Mouse (Mus musculus): ENCODE results near the gene Arhgap18. TPM values are rescaled to one million over a fixed set of nuclear protein-coding genes. Genes with fewer than 3 reads are reported as not detected.
A peak's percentile ranks its signal among the peaks of the same experiment; 100 is the strongest.

Arhgap18 gene
- polyA plus RNA-seq, 1 experiment from 2014 or later: 17.9 TPM

- H3K9me3 ChIP-seq (ENCODE audit: control insufficient read depth, low read length): no peaks in the 10 kb centered on the region
- no peak overlapping the region for H3K9ac ChIP-seq (ENCODE audit: low read depth, low read length)
- no peak overlapping the region for H3K4me2 ChIP-seq
- no peak overlapping the region for H3K27ac ChIP-seq (ENCODE audit: low read depth, low read length)
- no peaks in the 10 kb centered on the region for H3K36me3 ChIP-seq (ENCODE audit: control insufficient read depth, insufficient read depth, low read length)
- 64% methylated on average over 9 of the region's 9 CpGs for WGBS
- H3K4me3 ChIP-seq (ENCODE audit: low read depth, low read length): no peak overlapping the region
- no peaks in the 10 kb centered on the region for H3K27me3 ChIP-seq (replicated peaks; ENCODE audit: control insufficient read depth, insufficient read depth, low read length)
- ATAC-seq (replicated peaks; ENCODE audit: low FRiP score) (peak; percentile 75), DNase-seq (ENCODE audit: low spot score) (no peak)
- no peaks in the 10 kb centered on the region; the same call in 1 of the 2 replicates for H3K4me1 ChIP-seq (replicated peaks; ENCODE audit: control insufficient read depth, insufficient read depth, low read length)
Observed at GRCm38 (mm10) chr10:26828412-26829137, 75.4 kb downstream of the Arhgap18 start.

GRCm38 (mm10) chr10:26832068-26832467 is 78.8 kb downstream of the Arhgap18 start:
- no peak overlapping the region for H3K4me3 ChIP-seq (ENCODE audit: low read depth, low read length)
- no peak for ATAC-seq (replicated peaks; ENCODE audit: low FRiP score)
- no peak for DNase-seq (ENCODE audit: low spot score)
- no peaks in the 10 kb centered on the region for H3K36me3 ChIP-seq (ENCODE audit: control insufficient read depth, insufficient read depth, low read length)
- H3K27ac ChIP-seq (ENCODE audit: low read depth, low read length): no peak overlapping the region
- 62% methylated on average over 3 of the region's 3 CpGs for WGBS
- peaks cover 2% of the 10 kb centered on the region; the same call in 1 of the 2 replicates for H3K4me1 ChIP-seq (replicated peaks; ENCODE audit: control insufficient read depth, insufficient read depth, low read length)
- H3K9ac ChIP-seq (ENCODE audit: low read depth, low read length): no peak overlapping the region
- H3K9me3 ChIP-seq (ENCODE audit: control insufficient read depth, low read length): no peaks in the 10 kb centered on the region
- no peaks in the 10 kb centered on the region for H3K27me3 ChIP-seq (replicated peaks; ENCODE audit: control insufficient read depth, insufficient read depth, low read length)
- H3K4me2 ChIP-seq: no peak overlapping the region

- 95% methylated on average over 3 of the region's 3 CpGs for WGBS
Observed at GRCm38 (mm10) chr10:26832669-26833249, 79.5 kb downstream of the Arhgap18 start.

GRCm38 (mm10) chr10:26833393-26833792 is 80.2 kb downstream of the Arhgap18 start:
- H3K9me3 ChIP-seq (ENCODE audit: control insufficient read depth, low read length): no peaks in the 10 kb centered on the region
- 84% methylated on average over 3 of the region's 3 CpGs for WGBS
- ATAC-seq (replicated peaks; ENCODE audit: low FRiP score): no peak
- H3K4me1 ChIP-seq (replicated peaks; ENCODE audit: control insufficient read depth, insufficient read depth, low read length): peaks cover 2% of the 10 kb centered on the region; the same call in 1 of the 2 replicates
- H3K36me3 ChIP-seq (ENCODE audit: control insufficient read depth, insufficient read depth, low read length): no peaks in the 10 kb centered on the region
- DNase-seq (ENCODE audit: low spot score): no peak
- no peak overlapping the region for H3K4me2 ChIP-seq
- no peaks in the 10 kb centered on the region for H3K27me3 ChIP-seq (replicated peaks; ENCODE audit: control insufficient read depth, insufficient read depth, low read length)
- H3K27ac ChIP-seq (ENCODE audit: low read depth, low read length): no peak overlapping the region
- no peak overlapping the region for H3K4me3 ChIP-seq (ENCODE audit: low read depth, low read length)
- no peak overlapping the region for H3K9ac ChIP-seq (ENCODE audit: low read depth, low read length)

More at GRCm38 (mm10) chr10:26832669-26833249, 79.5 kb downstream of the Arhgap18 start:
- Histone ChIP-seq H3K9me3 (ENCODE audit: control insufficient read depth, low read length) (no peaks in the 10 kb centered on the region), H3K27me3 (replicated peaks; ENCODE audit: control insufficient read depth, insufficient read depth, low read length) (no peaks in the 10 kb centered on the region), H3K9ac (ENCODE audit: low read depth, low read length) (no peak overlapping the region), H3K27ac (ENCODE audit: low read depth, low read length) (no peak overlapping the region), H3K36me3 (ENCODE audit: control insufficient read depth, insufficient read depth, low read length) (no peaks in the 10 kb centered on the region), H3K4me1 (replicated peaks; ENCODE audit: control insufficient read depth, insufficient read depth, low read length) (peaks cover 2% of the 10 kb centered on the region; the same call in 1 of the 2 replicates), H3K4me3 (ENCODE audit: low read depth, low read length) (no peak overlapping the region), H3K4me2 (no peak overlapping the region)
- DNase-seq (ENCODE audit: low spot score) (no peak), ATAC-seq (replicated peaks; ENCODE audit: low FRiP score) (no peak)

- H3K36me3 ChIP-seq (ENCODE audit: control insufficient read depth, insufficient read depth, low read length): no peaks in the 10 kb centered on the region
- no peak overlapping the region for H3K4me2 ChIP-seq
- H3K4me3 ChIP-seq (ENCODE audit: low read depth, low read length): no peak overlapping the region
- ATAC-seq (replicated peaks; ENCODE audit: low FRiP score): no peak
- no peaks in the 10 kb centered on the region for H3K9me3 ChIP-seq (ENCODE audit: control insufficient read depth, low read length)
- H3K9ac ChIP-seq (ENCODE audit: low read depth, low read length): no peak overlapping the region
- WGBS: 84% methylated on average over 4 of the region's 4 CpGs
- no peak for DNase-seq (ENCODE audit: low spot score)
- no peaks in the 10 kb centered on the region for H3K27me3 ChIP-seq (replicated peaks; ENCODE audit: control insufficient read depth, insufficient read depth, low read length)
- no peaks in the 10 kb centered on the region for H3K4me1 ChIP-seq (replicated peaks; ENCODE audit: control insufficient read depth, insufficient read depth, low read length)
- H3K27ac ChIP-seq (ENCODE audit: low read depth, low read length): no peak overlapping the region
Observed at GRCm38 (mm10) chr10:26849311-26849710, 96.1 kb downstream of the Arhgap18 start.

GRCm38 (mm10) chr10:26849854-26850253 is 96.6 kb downstream of the Arhgap18 start:
- no peak overlapping the region for H3K4me3 ChIP-seq (ENCODE audit: low read depth, low read length)
- no peaks in the 10 kb centered on the region for H3K4me1 ChIP-seq (replicated peaks; ENCODE audit: control insufficient read depth, insufficient read depth, low read length)
- no peaks in the 10 kb centered on the region for H3K27me3 ChIP-seq (replicated peaks; ENCODE audit: control insufficient read depth, insufficient read depth, low read length)
- no peak overlapping the region for H3K27ac ChIP-seq (ENCODE audit: low read depth, low read length)
- WGBS: 58% methylated on average over 6 of the region's 6 CpGs
- no peak overlapping the region for H3K9ac ChIP-seq (ENCODE audit: low read depth, low read length)
- DNase-seq (ENCODE audit: low spot score) (no peak), ATAC-seq (replicated peaks; ENCODE audit: low FRiP score) (no peak)
- H3K4me2 ChIP-seq: no peak overlapping the region
- H3K36me3 ChIP-seq (ENCODE audit: control insufficient read depth, insufficient read depth, low read length): no peaks in the 10 kb centered on the region
- H3K9me3 ChIP-seq (ENCODE audit: control insufficient read depth, low read length): no peaks in the 10 kb centered on the region

- DNase-seq (ENCODE audit: low spot score) (no peak), ATAC-seq (replicated peaks; ENCODE audit: low FRiP score) (no peak)
- no peak overlapping the region for H3K4me3 ChIP-seq (ENCODE audit: low read depth, low read length)
- H3K27ac ChIP-seq (ENCODE audit: low read depth, low read length): no peak overlapping the region
- H3K9ac ChIP-seq (ENCODE audit: low read depth, low read length): no peak overlapping the region
- no peak overlapping the region for H3K4me2 ChIP-seq
- no peaks in the 10 kb centered on the region for H3K36me3 ChIP-seq (ENCODE audit: control insufficient read depth, insufficient read depth, low read length)
- no peaks in the 10 kb centered on the region for H3K4me1 ChIP-seq (replicated peaks; ENCODE audit: control insufficient read depth, insufficient read depth, low read length)
- no peaks in the 10 kb centered on the region for H3K27me3 ChIP-seq (replicated peaks; ENCODE audit: control insufficient read depth, insufficient read depth, low read length)
- 92% methylated on average over 5 of the region's 5 CpGs for WGBS
- H3K9me3 ChIP-seq (ENCODE audit: control insufficient read depth, low read length): no peaks in the 10 kb centered on the region
Observed at GRCm38 (mm10) chr10:26854556-26855100, 101.4 kb downstream of the Arhgap18 start.

GRCm38 (mm10) chr10:26855851-26856535 is 102.8 kb downstream of the Arhgap18 start:
- Histone ChIP-seq H3K36me3 (ENCODE audit: control insufficient read depth, insufficient read depth, low read length) (no peaks in the 10 kb centered on the region), H3K4me1 (replicated peaks; ENCODE audit: control insufficient read depth, insufficient read depth, low read length) (no peaks in the 10 kb centered on the region), H3K9me3 (ENCODE audit: control insufficient read depth, low read length) (no peaks in the 10 kb centered on the region), H3K4me3 (ENCODE audit: low read depth, low read length) (no peak overlapping the region), H3K27me3 (replicated peaks; ENCODE audit: control insufficient read depth, insufficient read depth, low read length) (no peaks in the 10 kb centered on the region), H3K27ac (ENCODE audit: low read depth, low read length) (no peak overlapping the region), H3K9ac (ENCODE audit: low read depth, low read length) (no peak overlapping the region), H3K4me2 (no peak overlapping the region)
- DNase-seq (ENCODE audit: low spot score) (no peak), ATAC-seq (replicated peaks; ENCODE audit: low FRiP score) (no peak)
- 80% methylated on average over 8 of the region's 8 CpGs for WGBS

Measured in liver, embryonic 11.5 days (tissue).